Mouse (Mus musculus): ENCODE measurements at regions not wholly inside any gene's neighbourhood (a gene's known extent, or its start where the extent isn't known, plus 50 kb on each side); places are given as distances from the start of the nearest gene placed in this dataset.

- no peak for DNase-seq (ENCODE audit: low spot score in 2 of 2)
These were observed 185.7 kb downstream of the Hace1 start for GRCm38 (mm10) chr10:45763160-45763955.

- DNase-seq (ENCODE audit: low spot score in 2 of 2) = no peak
These were observed 202.1 kb downstream of the Hace1 start for GRCm38 (mm10) chr10:45779720-45780119.

- no peak for DNase-seq (ENCODE audit: low spot score in 2 of 2)
These were observed 205.4 kb downstream of the Hace1 start for GRCm38 (mm10) chr10:45783026-45783425.

- no peak for DNase-seq (ENCODE audit: low spot score in 2 of 2)
These were observed 206.0 kb downstream of the Hace1 start for GRCm38 (mm10) chr10:45783461-45784149.

GRCm38 (mm10) chr10:45784150-45784479 lies 206.5 kb downstream of the Hace1 start:
- DNase-seq (ENCODE audit: low spot score in 2 of 2) = no peak

GRCm38 (mm10) chr10:45784575-45784974 lies 206.9 kb downstream of the Hace1 start:
- DNase-seq (ENCODE audit: low spot score in 2 of 2) = no peak

GRCm38 (mm10) chr10:45788356-45788755 lies 210.7 kb downstream of the Hace1 start:
- DNase-seq (ENCODE audit: low spot score in 2 of 2) = no peak

GRCm38 (mm10) chr10:45795582-45795981 lies 218.0 kb downstream of the Hace1 start:
- DNase-seq (ENCODE audit: low spot score in 2 of 2) = no peak

- DNase-seq (ENCODE audit: low spot score in 2 of 2) = peak in 1 of 2 experiments; percentile 37
These were observed 222.6 kb downstream of the Hace1 start for GRCm38 (mm10) chr10:45800070-45800851.

- DNase-seq (ENCODE audit: low spot score in 2 of 2) = no peak
These were observed 223.8 kb downstream of the Hace1 start for GRCm38 (mm10) chr10:45801463-45801862.

- DNase-seq (ENCODE audit: low spot score in 2 of 2) = no peak
These were observed 229.6 kb downstream of the Hace1 start for GRCm38 (mm10) chr10:45806984-45807827.

- DNase-seq (ENCODE audit: low spot score in 2 of 2) = peak in 1 of 2 experiments; percentile 28
These were observed 234.3 kb downstream of the Hace1 start for GRCm38 (mm10) chr10:45811882-45812281.

GRCm38 (mm10) chr10:45813804-45814203 lies 236.2 kb downstream of the Hace1 start:
- no peak for DNase-seq (ENCODE audit: low spot score in 2 of 2)

- DNase-seq (ENCODE audit: low spot score in 2 of 2) = no peak
These were observed 239.1 kb downstream of the Hace1 start for GRCm38 (mm10) chr10:45816679-45817078.

GRCm38 (mm10) chr10:45820986-45821655 lies 243.5 kb downstream of the Hace1 start:
- DNase-seq (ENCODE audit: low spot score in 2 of 2) = no peak

GRCm38 (mm10) chr10:45822251-45822650 lies 244.6 kb downstream of the Hace1 start:
- no peak for DNase-seq (ENCODE audit: low spot score in 2 of 2)

- no peak for DNase-seq (ENCODE audit: low spot score in 2 of 2)
These were observed 246.0 kb downstream of the Hace1 start for GRCm38 (mm10) chr10:45823612-45824011.

- no peak for DNase-seq (ENCODE audit: low spot score in 2 of 2)
These were observed 271.0 kb downstream of the Hace1 start for GRCm38 (mm10) chr10:45848654-45849053.

GRCm38 (mm10) chr10:45849841-45850240 lies 272.2 kb downstream of the Hace1 start:
- DNase-seq (ENCODE audit: low spot score in 2 of 2) = no peak

GRCm38 (mm10) chr10:45850625-45851024 lies 273.0 kb downstream of the Hace1 start:
- peak in 1 of 2 experiments; percentile 14 for DNase-seq (ENCODE audit: low spot score in 2 of 2)

All from gastrocnemius, postnatal 4 days (tissue).